Comparison of ENCODE assay signal across 14 mouse cellular contexts in the genomic region with DNA sequence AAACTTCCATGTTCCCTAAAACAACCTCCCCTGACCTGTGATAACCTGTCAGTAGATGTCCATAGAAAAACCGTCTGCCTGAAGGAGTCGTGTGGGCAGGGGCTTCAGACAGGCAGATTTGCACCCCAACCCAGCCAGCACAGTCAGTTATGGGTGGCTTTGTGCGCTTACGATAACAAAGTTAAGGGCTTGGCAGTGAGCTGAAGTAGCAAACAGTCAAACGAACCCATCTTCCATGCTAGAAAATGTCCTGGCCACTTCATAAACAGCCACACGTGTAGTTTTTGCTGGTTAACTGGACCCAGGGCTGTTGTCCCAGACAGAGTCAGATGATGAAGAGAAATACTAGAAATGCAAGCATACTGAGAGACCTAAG. TPM values are rescaled to one million over a fixed set of nuclear protein-coding genes. Genes with fewer than 3 reads are reported as not detected.
DNase-seq lines count a peak whose midpoint lies in the region; ATAC-seq and TF ChIP-seq lines count a peak whose summit lies in the region.
"Had no signal": no experiment of that assay in that cellular context is flagged by ENCODE, and none has a peak within 500 bp of the region (broad histone marks: within the 10 kb centered on the region; RNA-seq: fewer than 3 reads in every experiment).

No protein-coding gene starts in this region.

- H3K9ac ChIP-seq in CH12.LX (ENCODE audit: insufficient read depth, low read depth), result peak overlapping the region; percentile 79
- H3K9ac ChIP-seq in MEL (ENCODE audit: control insufficient read depth, low read depth, low read length, poor library complexity, severe bottlenecking), result peak overlapping the region; percentile 35
- H3K9ac ChIP-seq in liver, postnatal 0 days (replicated peaks), result no peak overlapping the region
- H3K9ac ChIP-seq: embryonic facial prominence, embryonic 15.5 days; forebrain, embryonic 12.5 days; hindbrain, embryonic 12.5 days; stomach, embryonic 15.5 days had no signal

- H3K4me1 ChIP-seq in CH12.LX (ENCODE audit: control insufficient read depth in 1 of 2, insufficient read depth in 2 of 2) (peaks cover 11 to 76% of the 10 kb centered on the region in 2 experiments; a peak in 3 of 4 replicates), MEL (ENCODE audit: control insufficient read depth in 1 of 2, insufficient read depth in 2 of 2, low read length in 2 of 2) (0 out of 4 replicates have a peak, but pooled peaks cover 0 to 6% of the 10 kb centered on the region in 2 experiments)
- H3K4me1 ChIP-seq in liver, postnatal 0 days (ENCODE audit: insufficient read depth), result no peaks in the 10 kb centered on the region
- H3K4me1 ChIP-seq: hindbrain, embryonic 12.5 days; stomach, embryonic 15.5 days had no signal

- peak overlapping the region; percentile 31 for H3K4me2 ChIP-seq in CH12.LX (ENCODE audit: insufficient read depth, low read depth, poor library complexity, severe bottlenecking)
- peak overlapping the region; percentile 54 for H3K4me2 ChIP-seq in liver, postnatal 0 days (ENCODE audit: low read depth, low read length)
- H3K4me2 ChIP-seq: embryonic facial prominence, embryonic 15.5 days; forebrain, embryonic 12.5 days; hindbrain, embryonic 12.5 days; stomach, embryonic 15.5 days had no signal

- 43% methylated on average over 6 of the region's 6 CpGs for WGBS in liver, postnatal 0 days (ENCODE audit: insufficient replicate concordance)

- H3K79me2 ChIP-seq in CH12.LX (replicated peaks; ENCODE audit: control insufficient read depth, extremely low read depth, insufficient read depth, poor library complexity, severe bottlenecking), result peaks cover 5% of the 10 kb centered on the region; the same call in 1 of the 2 replicates
- H3K79me2 ChIP-seq in MEL (ENCODE audit: control insufficient read depth, insufficient read depth, low read length, poor library complexity), result no peaks in the 10 kb centered on the region

- TF ChIP-seq RAD21 in CH12.LX (IDR thresholded peaks at IDR 0.05; ENCODE audit: low read depth, low read length) (no peak), MEL (IDR thresholded peaks at IDR 0.05; ENCODE audit: low read depth, low read length) (no peak)

- ATAC-seq in liver, postnatal 0 days, result 0 out of 2 replicates have a peak, but pooled peaks have one; percentile 8

- no peaks in the 10 kb centered on the region for H3K27me3 ChIP-seq in CH12.LX (replicated peaks)
- no peaks in the 10 kb centered on the region for H3K27me3 ChIP-seq in MEL (ENCODE audit: control insufficient read depth in 1 of 2, insufficient read depth in 2 of 2, low read length in 2 of 2)
- H3K27me3 ChIP-seq in liver, postnatal 0 days (ENCODE audit: insufficient read depth, low read length), result no peaks in the 10 kb centered on the region
- H3K27me3 ChIP-seq: embryonic facial prominence, embryonic 15.5 days; forebrain, embryonic 12.5 days; hindbrain, embryonic 12.5 days; stomach, embryonic 15.5 days had no signal

- dilution Hi-C loops in CH12.LX (cut with MboI; ENCODE audit: extremely low pct_ligation_motif_present, extremely low pct_unique_long_range_greater_than_20kb, low sequenced_read_pairs), result no loop called here

- peak; percentile 47; the same call in 1 of the 2 replicates for TF ChIP-seq POLR2A in CH12.LX (IDR thresholded peaks at IDR 0.05; ENCODE audit: low read depth, low read length)
- TF ChIP-seq POLR2A in MEL (IDR thresholded peaks at IDR 0.05; ENCODE audit: control insufficient read depth in 1 of 2, insufficient read depth in 1 of 2, low read depth in 1 of 2, low read length in 2 of 2, poor library complexity in 1 of 2), result no peak

- H3K27ac ChIP-seq in CH12.LX (ENCODE audit: insufficient read depth, low read depth) (peak overlapping the region; percentile 93), MEL (ENCODE audit: control insufficient read depth, low read depth, low read length) (peak overlapping the region; percentile 14; the same call in 1 of the 2 replicates)
- no peak overlapping the region for H3K27ac ChIP-seq in liver, postnatal 0 days (ENCODE audit: low read depth)
- H3K27ac ChIP-seq: embryonic facial prominence, embryonic 15.5 days; forebrain, embryonic 12.5 days; gastrocnemius, adult 2 months; hindbrain, embryonic 12.5 days; stomach, embryonic 15.5 days had no signal

- H3K4me3 ChIP-seq in CH12.LX (replicated peaks in 1 of 3; ENCODE audit: low read depth in 2 of 3, low read length in 2 of 3, poor library complexity in 1 of 3), result no peak overlapping the region
- H3K4me3 ChIP-seq in MEL (ENCODE audit: control insufficient read depth in 1 of 2, insufficient read depth in 1 of 2, low read depth in 2 of 2, low read length in 2 of 2), result peak overlapping the region; percentile 16 to 45
- no peak overlapping the region for H3K4me3 ChIP-seq in liver, postnatal 0 days (ENCODE audit: low read depth, low read length)
- H3K4me3 ChIP-seq: embryonic facial prominence, embryonic 15.5 days; forebrain, embryonic 12.5 days; gastrocnemius, adult 2 months; hindbrain, embryonic 12.5 days; stomach, embryonic 15.5 days had no signal

- TF ChIP-seq CTCF in CH12.LX (conservative IDR thresholded peaks at IDR 0.05 in 1 of 2, IDR thresholded peaks at IDR 0.05 in 1 of 2; ENCODE audit: low read depth in 2 of 2, low read length in 2 of 2) (no peak), MEL (IDR thresholded peaks at IDR 0.05 in 2 of 3, conservative IDR thresholded peaks at IDR 0.05 in 1 of 3; ENCODE audit: control insufficient read depth in 1 of 3, insufficient read depth in 1 of 3, low read depth in 2 of 3, low read length in 3 of 3, poor library complexity in 1 of 3, severe bottlenecking in 1 of 3) (no peak)
- TF ChIP-seq CTCF in liver, postnatal 0 days (IDR thresholded peaks at IDR 0.05; ENCODE audit: low read depth), result no peak

- peaks cover 0 to 9% of the 10 kb centered on the region in 2 experiments for H3K36me3 ChIP-seq in CH12.LX (replicated peaks in 1 of 2; ENCODE audit: control insufficient read depth in 1 of 2, insufficient read depth in 1 of 2, low read length in 1 of 2)
- H3K36me3 ChIP-seq in MEL (ENCODE audit: control insufficient read depth in 1 of 2, insufficient read depth in 2 of 2, low read length in 2 of 2), result 0 out of 4 replicates have a peak, but pooled peaks cover 0 to 2% of the 10 kb centered on the region in 2 experiments
- no peaks in the 10 kb centered on the region for H3K36me3 ChIP-seq in liver, postnatal 0 days (replicated peaks; ENCODE audit: insufficient read depth, low read length)
- H3K36me3 ChIP-seq: embryonic facial prominence, embryonic 15.5 days; forebrain, embryonic 12.5 days; hindbrain, embryonic 12.5 days; stomach, embryonic 15.5 days had no signal

- no peaks in the 10 kb centered on the region for H3K9me3 ChIP-seq in CH12.LX (replicated peaks; ENCODE audit: low read length)
- H3K9me3 ChIP-seq in MEL (replicated peaks; ENCODE audit: insufficient read depth, low read length), result no peaks in the 10 kb centered on the region
- no peaks in the 10 kb centered on the region for H3K9me3 ChIP-seq in liver, postnatal 0 days (ENCODE audit: low read length)
- H3K9me3 ChIP-seq: embryonic facial prominence, embryonic 15.5 days; forebrain, embryonic 12.5 days; hindbrain, embryonic 12.5 days; stomach, embryonic 15.5 days had no signal

- DNase-seq in CH12.LX (ENCODE audit: extremely low read depth) (no peak), MEL (ENCODE audit: low read depth, low spot score) (no peak), liver (peak; percentile 32)
- DNase-seq in liver, postnatal 0 days, result no peak
- DNase-seq in Muller cell, postnatal 12 days (ENCODE audit: inconsistent ontology term), result no peak
- DNase-seq in layer of hippocampus, postnatal 10 days (ENCODE audit: low spot score in 2 of 2), result no peak
- no peak for DNase-seq in neural tube, embryonic 10.5 days (ENCODE audit: extremely low spot score, low spot score)
- DNase-seq: cerebellum, adult 11 months; thymus, adult 18-20 months had no signal

- in situ Hi-C loops in CH12.LX (cut with MboI; ENCODE audit: low pct_ligation_motif_present, low pct_unique_long_range_greater_than_20kb, low sequenced_read_pairs), result loop anchor here (25.0 kb wide), 1 partner anchor 1865 kb away; no protein-coding TSS in a partner anchor

- TF ChIP-seq EP300 in CH12.LX (IDR thresholded peaks at IDR 0.05; ENCODE audit: low read length) (no peak), MEL (IDR thresholded peaks at IDR 0.05; ENCODE audit: low read depth in 1 of 2, low read length in 2 of 2) (0 out of 4 replicates have a peak, but pooled peaks of 1 of the 2 experiments have one; percentile 4)
- TF ChIP-seq EP300 in liver, postnatal 0 days (IDR thresholded peaks at IDR 0.05; ENCODE audit: low read depth), result no peak

TF ChIP-seq in CH12.LX, 34 proteins besides CTCF, POLR2A, EP300 and RAD21:
- TF ChIP-seq MAX (IDR thresholded peaks at IDR 0.05; ENCODE audit: low read length), result no peak
- no peak for TF ChIP-seq BHLHE40 (IDR thresholded peaks at IDR 0.05; ENCODE audit: low read depth, low read length)
- peak; percentile 3; the same call in 1 of the 2 replicates for TF ChIP-seq ZMIZ1 (IDR thresholded peaks at IDR 0.05; ENCODE audit: low read depth, low read length)
- no peak for TF ChIP-seq POLR2AphosphoS2 (IDR thresholded peaks at IDR 0.05; ENCODE audit: low read depth, low read length)
- no peak for TF ChIP-seq PAX5 (IDR thresholded peaks at IDR 0.05; ENCODE audit: low read length)

TF ChIP-seq in MEL, 35 proteins besides CTCF, POLR2A, EP300 and RAD21:
- TF ChIP-seq GATA1 (IDR thresholded peaks at IDR 0.05; ENCODE audit: low read depth, low read length) (no peak), E2F4 (IDR thresholded peaks at IDR 0.05; ENCODE audit: borderline replicate concordance, low read depth, low read length) (no peak), KAT2A (conservative IDR thresholded peaks at IDR 0.05; ENCODE audit: low read depth, low read length) (no peak), SMC3 (IDR thresholded peaks at IDR 0.05; ENCODE audit: low read depth, low read length) (no peak), CHD1 (IDR thresholded peaks at IDR 0.05; ENCODE audit: low read depth, low read length) (no peak), ZC3H11A (IDR thresholded peaks at IDR 0.05; ENCODE audit: low read depth, low read length) (no peak), MYC (IDR thresholded peaks at IDR 0.05; ENCODE audit: low read depth, low read length) (no peak), ELF1 (IDR thresholded peaks at IDR 0.05; ENCODE audit: low read depth, low read length) (no peak), CHD2 (IDR thresholded peaks at IDR 0.05; ENCODE audit: low read length) (no peak), NRF1 (IDR thresholded peaks at IDR 0.05; ENCODE audit: insufficient read depth, low read depth, low read length, poor library complexity, severe bottlenecking) (no peak)

RNA-seq across cellular contexts. Expression of gene Rpia, which starts 40.1 kb away (rescaled TPM):
- 55.7 and 76.1 TPM in 2 replicates for total RNA-seq in CH12.LX (2012; rRNA removed)
- total RNA-seq in CH12.LX (2014; rRNA removed), result 61.8 and 65.1 TPM in 2 replicates
- 57.8 and 68.9 TPM in 2 replicates for polyA plus RNA-seq in CH12.LX (2012; ENCODE audit: insufficient read length, low read depth)
- total RNA-seq in MEL (2012; rRNA removed), result 188 and 238 TPM in 2 replicates
- 100 to 1,000 TPM in 1 of 2 experiments, 10 to 100 TPM in 1; 93.4 to 180 TPM for polyA plus RNA-seq in MEL (2012; ENCODE audit: insufficient read depth in 1 of 2, insufficient read length in 2 of 2, low read depth in 1 of 2, low replicate concordance in 2 of 2, missing spikeins in 1 of 2)
- polyA plus RNA-seq in liver, postnatal 0 days (2015; fragmentation: Nextera tagmentation; extraction: Ambion mirVana), result 1.9 and 2.2 TPM in 2 replicates
- 10 to 100 TPM; 11.9 to 15.7 TPM for total RNA-seq in layer of hippocampus, postnatal 10 days (2021)

Comparison
In these comparisons a context has a peak if more than half of its experiments do, and no peak if none do; other contexts are left out.
1. H3K4me3 ChIP-seq: peak in MEL (2 of 2); none in CH12.LX (0 of 3) and liver, postnatal 0 days (single experiment).
2. Of the 35 proteins assayed by ChIP-seq in both MEL and CH12.LX: peak only in MEL: none; only in CH12.LX: POLR2A and ZMIZ1; in both: none; in neither: 32; mixed calls (peak in some experiments, not most) for 1.